Mouse (Mus musculus): ENCODE measurements around the gene Spata6.
A peak's percentile ranks its signal among the peaks of the same experiment; 100 is the strongest.

The Spata6 gene

GRCm38 (mm10) chr4:111719776-111720661 is at the start of gene Spata6:
Spata6 (plus strand) TSS chr4:111719984.
- peak; percentile 99 for DNase-seq

- DNase-seq, result peak; percentile 87
These were observed 49.0 kb upstream of the Spata6 start for GRCm38 (mm10) chr4:111670566-111671421.

GRCm38 (mm10) chr4:111671440-111671839 is 48.3 kb upstream of the Spata6 start:
- DNase-seq, result no peak

DNA sequence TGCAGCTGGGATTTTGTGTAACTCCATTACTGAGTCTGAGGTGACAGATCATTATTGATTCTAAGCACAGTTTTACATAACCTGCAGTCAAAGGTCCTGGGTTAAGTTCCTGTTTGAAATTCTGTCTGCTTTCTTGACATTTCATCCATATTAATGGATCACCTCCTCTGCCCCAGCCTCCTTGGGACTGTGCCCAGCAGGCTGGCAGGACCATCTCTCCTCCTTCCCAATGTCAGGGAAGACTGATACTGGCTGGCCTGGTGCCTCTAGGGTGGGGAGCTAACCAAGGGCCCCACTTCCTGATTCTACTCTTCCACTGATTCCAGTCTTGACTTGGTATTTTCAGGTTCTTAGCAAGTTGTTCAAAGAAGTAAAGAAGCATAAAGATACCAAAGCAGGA is 45.9 kb upstream of the Spata6 start:
- DNase-seq, result no peak

DNA sequence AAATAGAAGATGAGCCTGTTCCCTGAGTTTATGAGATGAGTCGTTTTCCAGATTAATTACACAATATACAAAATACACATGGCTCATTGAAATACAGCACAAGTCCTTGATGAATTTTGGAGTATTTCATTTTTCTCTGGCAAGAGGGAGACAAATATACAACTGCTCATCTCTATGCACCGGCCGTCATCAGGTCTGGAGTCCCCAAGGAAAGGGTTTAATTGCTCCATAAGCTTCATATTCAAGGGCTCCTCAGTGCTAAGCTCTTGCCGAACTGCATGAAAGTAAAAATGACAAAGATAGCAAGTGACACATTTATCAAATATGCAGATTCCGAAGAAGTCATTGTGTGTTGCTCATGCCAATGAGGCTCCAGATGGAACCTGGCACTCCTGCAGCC is 37.9 kb upstream of the Spata6 start:
- peak; percentile 37 for DNase-seq

GRCm38 (mm10) chr4:111682793-111683192 is 37.0 kb upstream of the Spata6 start:
- peak; percentile 25 for DNase-seq

- DNase-seq, result peak; percentile 34
These were observed 35.9 kb upstream of the Spata6 start for GRCm38 (mm10) chr4:111683843-111684242.

- DNase-seq, result no peak
These were observed 33.8 kb upstream of the Spata6 start for GRCm38 (mm10) chr4:111685951-111686350.

- peak; percentile 87 for DNase-seq
These were observed 32.8 kb upstream of the Spata6 start for GRCm38 (mm10) chr4:111686951-111687350.

- peak; percentile 90 for DNase-seq
These were observed 32.2 kb upstream of the Spata6 start for GRCm38 (mm10) chr4:111687613-111688012.

DNA sequence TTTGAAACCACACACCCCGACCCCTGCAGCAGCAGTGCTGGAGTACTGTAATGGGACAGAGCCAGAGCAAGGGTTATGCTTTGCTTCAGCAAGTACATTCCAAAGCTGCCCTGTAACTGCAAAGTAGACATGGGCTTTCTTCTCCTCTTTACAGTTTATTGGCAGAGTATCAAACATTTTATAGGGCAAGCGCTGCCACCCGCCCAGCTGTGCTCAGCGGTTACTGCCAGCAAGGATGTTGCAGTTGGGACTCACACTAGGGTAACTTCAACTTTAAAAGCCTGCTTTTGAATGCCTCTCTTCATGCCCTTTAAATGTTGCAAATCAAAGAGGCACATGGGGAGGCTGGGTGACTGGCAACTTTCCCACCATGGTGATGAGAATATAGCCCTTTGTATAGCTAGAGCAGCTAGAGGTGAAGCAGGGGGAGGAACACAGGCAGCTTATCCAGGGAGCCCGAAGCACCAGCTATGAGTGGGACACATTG is 28.7 kb upstream of the Spata6 start:
- peak; percentile 78 for DNase-seq

DNA sequence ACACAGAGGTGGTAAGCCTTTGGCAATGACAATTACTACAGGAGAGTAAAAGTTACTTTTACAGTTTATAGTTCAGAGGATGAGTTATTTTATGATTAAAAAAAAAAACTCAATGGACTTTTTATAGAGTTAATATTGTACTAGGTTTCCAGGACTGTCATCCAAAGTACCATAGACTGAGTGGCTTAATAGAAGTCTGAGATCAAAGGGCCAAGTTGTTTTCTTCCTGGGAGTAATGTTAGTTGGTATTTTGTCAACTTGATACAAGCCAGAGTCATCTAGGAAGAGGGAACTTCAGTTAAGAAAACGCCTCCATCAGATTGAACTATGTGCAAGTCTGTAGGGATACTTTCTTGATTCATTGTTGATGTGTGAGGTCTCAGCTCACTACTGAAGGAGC is 18.4 kb upstream of the Spata6 start:
- DNase-seq, result no peak

DNA sequence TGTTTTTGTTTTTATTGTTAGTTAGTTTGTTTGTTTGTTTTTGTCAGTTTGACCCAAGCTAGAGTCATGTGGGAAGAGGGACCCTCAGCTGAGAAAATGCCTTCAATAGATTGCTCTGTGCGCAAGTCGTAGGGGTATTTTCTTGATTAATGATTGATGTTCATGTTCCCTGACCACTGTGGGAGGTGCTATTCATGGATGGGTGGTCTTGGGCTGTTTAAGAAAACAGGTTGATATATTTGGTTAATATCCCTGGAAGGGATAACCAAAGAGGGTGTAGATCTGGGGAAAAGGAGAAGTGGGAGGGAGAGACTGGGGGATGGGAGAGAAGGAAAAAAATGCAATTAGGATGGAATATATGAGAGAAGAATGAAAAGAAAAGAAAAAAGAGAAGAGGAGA is 15.7 kb upstream of the Spata6 start:
- DNase-seq, result no peak

DNA sequence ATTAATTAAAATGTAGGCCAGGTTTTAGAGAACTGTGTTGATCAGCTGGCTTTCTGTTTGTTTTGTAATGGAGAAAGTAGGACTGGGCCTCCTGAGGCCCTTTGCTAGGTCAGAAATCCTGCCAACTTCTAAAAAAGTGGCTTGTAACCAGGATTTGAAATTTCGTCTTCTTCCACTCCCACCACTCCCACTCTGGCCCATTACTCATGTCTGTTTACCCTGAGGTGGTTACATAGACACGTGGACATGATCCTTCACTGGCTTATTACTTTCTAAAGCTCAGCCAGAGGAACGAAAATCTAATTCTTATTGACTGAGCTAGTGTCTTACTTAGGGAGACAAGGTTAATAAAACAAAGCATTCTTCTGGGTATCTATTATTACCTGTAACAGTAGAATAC is 14.8 kb upstream of the Spata6 start:
- DNase-seq, result no peak

GRCm38 (mm10) chr4:111719296-111719695 is 488 bp upstream of the Spata6 start:
- peak; percentile 89 for DNase-seq

- DNase-seq, result peak; percentile 90
These were observed 849 bp downstream of the Spata6 start for GRCm38 (mm10) chr4:111720662-111721003.

GRCm38 (mm10) chr4:111721121-111721840 is 1.5 kb downstream of the Spata6 start:
- peak; percentile 96 for DNase-seq

GRCm38 (mm10) chr4:111737551-111737950 is 17.8 kb downstream of the Spata6 start:
- no peak for DNase-seq

- DNase-seq, result no peak
These were observed 60.7 kb downstream of the Spata6 start for GRCm38 (mm10) chr4:111780533-111780932.

DNA sequence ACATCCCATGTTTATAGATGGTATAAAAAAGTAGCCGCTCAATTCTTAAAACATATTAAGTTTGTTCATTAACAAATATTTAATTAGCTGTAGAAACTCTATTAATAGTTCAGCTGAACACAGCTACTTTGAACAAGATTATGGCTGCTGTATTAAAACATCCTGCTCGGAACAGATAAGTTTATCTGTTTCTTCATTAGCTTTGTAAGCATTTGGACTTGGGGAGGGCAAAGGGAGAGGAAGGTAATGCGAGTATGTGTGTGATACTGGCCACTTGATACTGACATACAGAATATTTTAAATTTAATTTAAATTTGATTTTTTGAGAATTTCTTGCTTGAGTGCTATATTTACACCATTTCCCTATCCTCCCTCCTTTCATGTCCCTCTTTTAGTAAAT is 80.1 kb downstream of the Spata6 start:
- no peak for DNase-seq

DNA sequence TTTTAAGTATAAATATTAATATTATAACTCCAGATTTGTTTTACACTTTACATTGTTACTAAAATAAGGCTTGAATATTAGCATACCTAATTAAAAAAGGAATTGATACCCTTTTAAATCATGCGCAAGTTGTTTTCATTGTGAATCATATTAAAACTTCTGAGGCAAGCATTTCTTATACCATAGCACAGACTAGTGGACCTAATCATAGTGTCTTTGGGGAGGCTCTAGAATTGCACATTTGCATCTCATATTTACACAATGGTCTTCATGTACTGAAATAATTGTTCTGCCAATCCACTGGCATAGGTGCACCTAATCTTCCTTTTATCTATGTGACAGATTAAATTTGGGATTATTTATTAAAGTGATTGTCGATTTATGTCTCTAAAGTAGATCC is 83.4 kb downstream of the Spata6 start:
- no peak for DNase-seq

GRCm38 (mm10) chr4:111817478-111817877 is 97.7 kb downstream of the Spata6 start:
- DNase-seq, result no peak

- DNase-seq, result no peak
These were observed 119.1 kb downstream of the Spata6 start for GRCm38 (mm10) chr4:111838882-111839281.

All from heart, adult 11 months (tissue).